Mouse (Mus musculus) G1E-ER4 (cell line): ENCODE measurements around the gene Metap2. TPM values are rescaled to one million over a fixed set of nuclear protein-coding genes. Genes with fewer than 3 reads are reported as not detected.

Experiments used
- GATA1 ChIP-seq: IDR thresholded peaks from one replicate; pipeline ENCODE4 v1.8.0; 2012; ENCODE audit warnings: low read length, inconsistent platforms
- polyA plus RNA-seq: library from polyadenylated mRNA; stranded (reverse); fragments of >175 nt; gene quantifications from 2 replicates; pipeline ENCODE4 v1.2.3, GENCODE M21; 2012

The Metap2 gene
- polyA plus RNA-seq, 1 experiment: 1,051 TPM

DNA sequence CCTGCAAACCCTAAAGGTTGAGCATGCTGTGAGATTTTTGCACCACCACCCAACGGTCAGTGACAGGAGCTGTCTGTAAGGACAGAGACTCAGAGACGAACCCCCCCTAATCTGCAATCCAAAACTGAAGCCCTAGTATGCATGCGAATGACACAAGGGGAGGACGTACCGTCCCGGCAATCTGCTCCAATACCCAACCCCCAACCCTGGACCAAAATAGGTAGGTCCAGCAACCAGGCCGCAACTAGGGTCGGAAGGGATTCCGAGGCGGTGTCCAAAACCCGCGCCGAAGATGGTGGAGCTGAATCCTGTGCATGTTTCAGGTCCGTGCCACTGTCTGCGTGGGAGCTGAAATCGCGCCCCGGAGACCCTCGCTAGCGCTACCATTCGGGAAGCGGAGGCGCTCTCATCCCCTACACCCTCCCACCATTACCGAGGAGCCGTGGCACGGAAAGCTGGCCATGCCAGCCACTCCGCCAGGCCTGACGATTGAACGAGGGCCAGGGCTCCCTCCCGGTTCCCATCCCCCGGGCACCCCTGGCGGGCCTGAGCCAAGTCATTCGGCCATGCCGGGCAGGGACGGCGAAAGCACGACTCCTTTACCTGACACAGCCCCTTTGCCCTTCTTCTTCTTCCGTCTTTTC lies 7.8 kb downstream of the Metap2 start:
- no peak for TF ChIP-seq GATA1

DNA sequence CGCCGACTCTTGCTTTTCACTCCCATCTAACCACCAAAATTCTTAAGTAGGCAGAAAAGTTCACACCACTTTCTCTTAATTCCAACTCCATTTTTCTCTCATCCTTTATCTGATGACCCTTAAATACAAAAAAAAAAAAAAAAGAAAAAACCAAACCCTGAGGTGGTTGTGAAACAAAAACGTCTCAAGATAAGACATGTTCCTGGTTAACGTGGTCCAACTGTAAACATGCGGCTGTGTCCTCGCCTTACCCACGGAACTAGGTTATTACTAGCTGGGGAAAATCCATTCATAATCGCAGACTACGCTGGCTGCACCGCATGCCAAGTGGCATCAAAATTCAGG lies 8.3 kb downstream of the Metap2 start:
- TF ChIP-seq GATA1: no peak

DNA sequence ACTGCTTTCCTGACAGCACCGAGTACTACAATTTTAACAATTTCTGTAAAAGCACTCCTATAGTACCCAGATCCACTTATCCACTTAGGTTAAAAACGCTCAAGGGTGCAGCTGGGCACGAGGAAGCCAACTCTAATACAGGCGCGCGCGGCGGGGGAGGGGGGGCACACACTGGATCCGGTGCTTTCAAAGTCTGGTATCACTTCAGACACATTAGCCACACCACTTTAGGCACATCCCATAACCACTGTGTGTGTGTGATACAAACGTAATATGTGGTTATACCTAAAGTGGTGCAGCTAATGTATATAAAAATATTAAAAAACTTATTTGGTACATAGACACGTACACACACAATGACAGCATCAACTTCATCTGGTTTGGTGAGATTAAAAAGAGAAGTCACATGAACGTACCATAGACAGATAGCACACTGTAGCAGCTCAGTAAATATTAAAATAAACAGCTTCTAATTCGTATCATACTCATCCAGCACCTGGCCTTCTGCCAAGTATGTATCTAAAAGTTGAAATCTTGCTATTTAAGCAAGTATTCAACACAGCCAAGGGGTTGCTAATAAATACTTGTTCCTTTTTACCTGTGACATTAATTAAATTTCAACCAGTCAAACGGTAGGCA lies 10.9 kb downstream of the Metap2 start:
- peak; percentile 54 for TF ChIP-seq GATA1

DNA sequence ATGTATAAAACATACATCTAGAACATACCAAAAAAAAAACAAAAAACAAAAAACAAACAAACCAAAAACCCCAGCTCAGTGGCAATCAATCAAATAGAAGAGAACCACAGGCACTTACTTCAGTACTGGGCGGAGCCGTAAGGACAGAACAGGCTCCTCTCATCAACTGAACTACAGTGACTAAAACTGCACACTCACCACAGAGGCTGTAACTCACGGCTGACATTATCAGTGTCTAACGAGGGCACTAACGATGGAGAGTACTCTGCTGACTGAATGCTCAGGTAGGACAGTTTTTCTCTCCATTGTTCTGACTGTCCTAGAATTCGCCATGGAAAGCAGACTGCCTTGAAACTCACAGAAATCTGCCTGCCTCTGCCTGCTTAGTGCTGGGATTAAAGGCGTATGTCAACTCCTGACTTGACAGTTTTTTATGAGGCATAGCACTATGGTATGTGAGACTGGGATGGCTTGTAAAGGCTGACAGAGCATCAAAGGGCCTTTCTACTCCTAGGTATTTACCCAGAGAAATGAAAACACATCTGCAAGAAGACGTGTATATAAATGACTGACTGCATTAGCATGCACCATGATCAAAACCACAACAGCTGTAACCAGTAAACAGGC lies 14.0 kb downstream of the Metap2 start:
- no peak for TF ChIP-seq GATA1

DNA sequence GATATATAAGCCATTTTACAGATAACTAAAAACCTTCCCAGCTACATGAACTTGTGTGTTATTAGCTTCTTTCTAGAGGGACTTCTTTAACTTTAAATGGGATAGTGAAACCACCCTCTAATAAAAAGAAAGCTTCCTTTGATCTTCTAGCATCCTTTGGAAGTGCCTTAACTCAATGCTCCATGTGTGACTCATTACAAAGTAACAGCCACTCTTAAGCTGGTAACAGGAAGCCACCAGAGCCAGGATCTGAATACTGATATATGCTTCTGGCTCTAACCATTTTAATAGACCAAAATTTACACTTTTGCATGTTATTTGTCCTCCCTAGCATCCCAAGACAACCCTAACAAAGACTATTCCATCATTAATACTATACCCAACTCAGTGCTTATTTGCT lies 15.0 kb downstream of the Metap2 start:
- no peak for TF ChIP-seq GATA1

DNA sequence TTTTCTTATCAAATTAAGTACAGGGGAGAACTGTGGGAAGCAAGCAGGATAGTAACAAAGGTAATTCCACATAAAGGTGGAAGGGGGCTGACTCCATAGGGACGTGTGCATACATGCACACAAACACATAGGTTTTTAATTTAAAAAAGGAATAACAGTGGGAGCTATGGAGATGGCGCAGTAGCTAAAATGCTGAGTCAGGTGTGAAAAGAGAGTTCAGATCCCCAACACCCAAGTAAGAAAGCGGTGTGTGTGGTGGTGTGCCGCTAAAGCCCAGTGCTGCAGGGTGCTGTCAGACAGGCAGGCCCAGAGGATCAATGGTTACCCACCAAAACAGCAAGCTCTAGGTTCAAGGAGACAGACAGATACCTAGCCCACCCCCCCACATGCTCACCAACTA lies 18.2 kb downstream of the Metap2 start:
- TF ChIP-seq GATA1: no peak

DNA sequence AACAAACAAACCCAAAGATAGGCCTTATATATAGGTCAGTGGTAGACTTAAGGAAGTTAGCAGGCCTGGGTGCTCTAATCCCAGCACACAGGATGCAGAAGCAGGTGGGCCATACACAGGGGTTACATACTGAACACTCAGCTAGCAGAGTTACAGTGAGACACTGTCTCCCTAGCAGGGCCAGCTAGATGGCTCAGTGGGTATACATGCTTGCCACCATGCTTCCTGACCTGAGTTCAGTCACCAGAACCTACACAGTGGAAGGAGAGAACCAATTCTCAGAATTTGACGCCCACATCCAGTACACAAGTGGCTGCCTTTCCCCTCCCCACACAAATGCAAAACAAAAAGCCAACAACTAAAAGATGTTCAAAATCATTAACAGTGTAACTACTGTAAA lies 20.1 kb downstream of the Metap2 start:
- no peak for TF ChIP-seq GATA1

DNA sequence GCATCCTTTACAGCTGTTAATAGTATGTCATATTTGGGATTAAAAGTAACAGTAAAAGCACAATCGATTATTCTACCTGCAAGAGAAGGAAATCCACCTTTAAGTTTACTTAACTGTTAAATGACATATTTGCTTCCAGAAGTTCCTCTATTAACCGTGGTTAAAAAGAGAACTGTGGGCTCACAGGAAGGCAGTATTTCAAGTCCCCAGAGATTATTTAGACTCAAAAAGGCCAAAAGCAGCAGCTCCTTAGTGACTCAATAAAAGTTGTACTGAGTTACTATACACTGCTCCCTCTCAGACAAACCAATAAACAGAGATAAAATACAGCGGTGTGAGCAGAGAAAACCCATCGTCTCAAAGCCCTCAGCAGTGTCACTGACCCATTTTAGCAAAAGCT lies 28.0 kb downstream of the Metap2 start:
- TF ChIP-seq GATA1: no peak

DNA sequence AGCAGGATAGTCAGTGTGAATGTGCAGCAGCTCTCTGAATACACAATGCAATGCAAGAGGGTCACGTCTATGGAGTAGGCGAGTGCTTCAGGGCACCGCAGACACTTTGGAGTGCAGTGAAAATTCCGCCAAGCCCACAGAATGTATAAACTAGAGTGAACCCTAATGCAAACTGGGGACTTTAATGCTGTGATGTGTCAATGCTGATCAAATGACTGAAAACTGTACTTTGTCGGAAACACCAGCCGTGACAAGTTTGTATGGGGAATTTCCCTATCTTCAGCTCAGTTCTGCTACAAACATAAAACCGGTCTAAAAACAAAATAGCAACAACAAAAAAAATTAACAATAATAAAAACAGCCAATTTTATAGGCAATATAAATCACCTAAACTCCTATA lies 28.5 kb downstream of the Metap2 start:
- no peak for TF ChIP-seq GATA1

DNA sequence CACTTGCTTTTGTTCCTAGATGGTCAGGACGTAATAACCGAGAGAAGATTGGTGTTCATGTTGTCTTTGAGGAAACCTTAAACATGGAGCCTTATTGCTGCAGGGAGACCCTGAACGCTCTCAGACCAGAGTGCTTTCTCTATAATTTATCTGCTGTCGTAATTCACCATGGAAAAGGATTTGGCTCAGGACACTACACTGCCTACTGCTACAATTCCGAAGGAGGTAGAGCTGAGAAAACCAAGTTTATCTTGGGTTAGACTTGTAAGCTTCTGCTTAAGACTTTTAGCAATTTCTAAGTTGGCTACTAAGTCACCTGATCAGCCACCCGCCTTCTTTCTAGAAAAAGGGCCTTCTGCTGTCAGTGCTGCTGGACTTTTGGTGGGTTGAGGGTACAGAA lies 40.8 kb downstream of the Metap2 start:
- TF ChIP-seq GATA1: no peak

DNA sequence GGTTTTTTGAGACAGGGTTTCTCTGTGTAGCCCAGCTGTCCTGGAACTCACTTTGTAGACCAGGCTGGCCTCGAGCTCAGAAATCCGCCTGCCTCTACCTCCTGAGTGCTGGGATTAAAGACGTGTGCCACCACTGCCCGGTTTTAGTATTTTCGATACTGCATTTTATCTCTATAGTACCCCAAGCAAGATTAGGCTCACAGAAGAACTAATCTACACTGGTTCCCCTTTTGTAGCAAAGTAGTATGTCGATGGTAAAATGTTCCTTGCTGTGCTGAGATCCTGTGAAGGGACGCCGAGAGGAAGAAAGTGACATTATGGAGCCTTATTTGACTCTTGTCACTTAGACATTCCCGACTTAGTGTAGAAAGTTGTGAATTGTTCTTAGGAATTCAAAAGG lies 41.8 kb downstream of the Metap2 start:
- TF ChIP-seq GATA1: no peak

DNA sequence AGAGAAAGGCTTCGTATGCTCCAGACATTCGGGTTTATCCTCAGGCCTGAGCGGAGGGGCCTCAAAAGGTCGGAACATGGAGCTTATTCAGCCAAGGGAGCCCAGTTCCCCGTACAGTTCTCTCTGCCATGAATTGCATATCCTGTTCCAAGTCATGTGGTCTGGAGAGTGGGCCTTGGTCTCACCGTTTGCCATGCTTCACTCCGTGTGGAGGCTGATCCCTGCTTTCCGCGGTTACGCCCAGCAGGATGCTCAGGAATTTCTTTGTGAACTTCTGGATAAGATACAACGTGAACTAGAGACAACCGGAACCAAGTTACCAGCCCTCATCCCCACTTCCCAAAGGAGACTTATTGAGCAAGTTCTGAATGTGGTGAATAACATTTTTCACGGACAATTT lies 50.2 kb downstream of the Metap2 start:
- TF ChIP-seq GATA1: no peak

DNA sequence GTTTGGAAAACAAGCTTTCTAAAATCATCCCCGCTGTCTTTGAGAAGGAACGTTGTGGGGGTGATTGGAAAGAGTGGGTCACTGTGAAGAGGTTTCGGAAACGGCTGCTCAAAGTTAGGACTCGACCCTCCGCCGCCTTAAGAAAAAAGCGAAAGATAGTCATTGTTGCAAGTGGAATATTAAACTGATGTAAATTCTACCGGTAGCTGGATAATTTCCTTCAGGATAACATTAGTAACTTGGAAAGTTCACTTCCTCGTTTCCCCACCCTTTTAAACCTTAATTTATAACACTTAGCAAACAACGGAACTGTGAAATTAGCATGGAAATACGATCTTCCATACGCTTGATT lies 62.5 kb downstream of the Metap2 start:
- TF ChIP-seq GATA1: no peak

DNA sequence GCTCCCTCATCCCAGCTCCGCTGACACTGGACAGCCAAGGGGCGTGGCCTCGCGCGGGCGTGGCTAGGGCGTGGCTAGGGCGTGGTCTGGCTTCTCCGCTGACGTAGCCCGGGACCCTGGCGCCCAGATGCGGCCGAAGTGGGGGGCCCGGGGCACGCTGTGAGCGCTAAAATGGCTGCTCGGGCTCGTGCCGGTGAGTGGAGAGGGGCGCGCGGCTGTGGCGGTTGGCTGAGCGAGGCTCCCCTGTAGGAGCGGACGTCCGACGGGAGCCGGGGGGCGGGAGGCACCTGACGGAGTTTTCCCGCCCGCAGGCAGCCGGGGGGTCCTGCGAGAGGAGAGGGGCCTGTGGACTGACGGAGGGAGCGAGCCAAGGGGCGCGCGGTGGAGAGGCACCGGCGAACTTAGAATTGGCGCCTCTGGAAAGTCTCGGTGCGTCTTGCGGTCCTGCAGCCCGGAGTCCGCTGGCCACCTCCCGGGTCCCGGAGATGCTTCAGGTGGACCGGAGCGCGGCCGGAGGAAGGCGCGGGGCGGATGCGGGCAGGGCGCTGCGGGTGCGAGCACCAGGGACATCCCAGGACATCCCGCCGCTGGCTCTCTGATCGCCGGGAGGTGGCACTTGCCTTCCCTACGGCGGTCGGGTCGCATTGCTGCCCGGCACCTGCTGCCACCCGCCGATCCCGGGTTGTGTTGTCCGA lies 63.0 kb downstream of the Metap2 start:
- TF ChIP-seq GATA1: no peak

DNA sequence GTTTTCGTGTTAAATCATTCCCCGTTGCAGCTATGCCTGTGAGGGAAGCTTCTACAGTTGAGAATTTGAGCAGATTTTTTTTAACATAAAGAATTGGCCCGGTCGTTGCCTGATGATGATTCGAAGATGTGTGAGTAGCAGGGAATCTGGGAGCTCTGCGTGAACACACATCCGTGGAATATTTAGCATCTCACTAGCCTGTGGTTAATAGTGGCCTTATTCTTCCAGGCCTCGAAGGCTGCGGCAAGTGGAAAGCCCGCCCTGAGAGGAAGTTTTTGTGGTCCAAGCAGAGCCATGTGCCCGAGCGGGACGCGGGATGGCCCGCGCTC lies 63.6 kb downstream of the Metap2 start:
- TF ChIP-seq GATA1: no peak

DNA sequence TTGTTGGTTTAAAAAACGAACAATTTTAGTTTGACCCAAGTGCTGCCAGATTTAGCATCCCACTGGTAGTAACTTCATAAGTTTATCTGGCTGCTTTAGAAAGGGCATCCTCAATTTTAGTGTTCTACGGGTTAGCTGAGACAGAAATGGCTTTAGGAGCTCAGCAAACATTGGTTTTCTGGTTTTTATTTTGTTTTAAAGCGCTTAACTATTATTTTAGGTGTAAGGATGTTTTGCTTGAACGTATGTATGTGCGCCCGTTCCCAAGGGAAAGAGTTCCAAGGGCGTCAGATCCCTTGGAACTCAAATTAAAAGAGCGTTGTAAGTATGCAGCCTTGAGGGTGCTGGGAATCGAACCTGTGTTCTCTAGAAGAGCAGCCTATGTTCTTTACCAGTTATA lies 64.1 kb downstream of the Metap2 start:
- no peak for TF ChIP-seq GATA1
